Mouse (Mus musculus) olfactory bulb, adult 2 months (tissue): ENCODE results near the gene Nectin2.

Experiments used
- CTCF ChIP-seq: fragments of 200-500 bp; IDR thresholded peaks from 2 replicates; pipeline ENCODE4 v1.5.1; 2012; ENCODE audit warnings: low read depth, mild to moderate bottlenecking, low read length, moderate library complexity; ENCODE audit not compliant: insufficient read depth
- POLR2A ChIP-seq: fragments of 200-500 bp; IDR thresholded peaks from 2 replicates; pipeline ENCODE4 v1.6.1; 2012; ENCODE audit warnings: mild to moderate bottlenecking, low read depth, low read length, moderate library complexity; ENCODE audit not compliant: insufficient read depth

DNA sequence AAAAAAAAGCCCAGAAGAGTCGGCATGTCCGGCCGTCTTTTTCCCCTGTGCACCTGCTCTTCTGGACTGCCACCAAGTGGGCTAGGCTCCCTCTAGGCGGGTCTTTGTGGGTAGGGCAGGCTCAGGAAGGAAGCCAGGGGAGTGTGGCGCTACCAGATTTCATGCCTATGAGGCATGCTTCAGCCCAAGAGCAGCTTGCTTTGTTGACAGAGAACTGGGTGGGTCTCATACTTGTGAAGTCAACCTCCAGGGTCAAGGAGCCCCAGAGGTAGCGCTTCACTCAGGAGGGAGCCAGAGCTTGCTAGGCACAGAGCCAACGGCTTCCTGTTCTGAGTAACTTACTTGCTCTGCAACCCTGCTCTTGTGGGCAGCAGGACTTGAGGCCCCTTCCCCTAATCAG, 3.3 kb upstream of the Nectin2 start:
- TF ChIP-seq CTCF, result no peak
- TF ChIP-seq POLR2A, result no peak
